ENCODE assay signal across 8 mouse cellular contexts in genomic region chr1:171288328-171288727, GRCm38 (mm10). TPM values are rescaled to one million over a fixed set of nuclear protein-coding genes. Genes with fewer than 3 reads are reported as not detected.
A peak's percentile ranks its signal among the peaks of the same experiment; 100 is the strongest.
DNase-seq lines count a peak whose midpoint lies in the region; ATAC-seq lines count a peak whose summit lies in the region.

No protein-coding gene starts in this region.

- no peak for ATAC-seq in lung, embryonic 15.5 days (ENCODE audit: borderline replicate concordance, extremely low read depth, low FRiP score, low TSS enrichment)
- no peak for ATAC-seq in neural tube, embryonic 15.5 days (ENCODE audit: low FRiP score)

- H3K27me3 ChIP-seq in lung, embryonic 15.5 days: no peaks in the 10 kb centered on the region
- no peaks in the 10 kb centered on the region for H3K27me3 ChIP-seq in limb, embryonic 10.5 days (ENCODE audit: low read depth, poor library complexity, severe bottlenecking)
- H3K27me3 ChIP-seq in neural tube, embryonic 15.5 days (replicated peaks): no peaks in the 10 kb centered on the region

- peak overlapping the region; percentile 41; the same call in 1 of the 2 replicates for H3K9ac ChIP-seq in lung, embryonic 15.5 days
- H3K9ac ChIP-seq in neural tube, embryonic 15.5 days (replicated peaks): no peak overlapping the region

- intact Hi-C loops in left cerebral cortex, postnatal 10 days (cut with DNase I): no loop called here

- peaks cover 49% of the 10 kb centered on the region for H3K36me3 ChIP-seq in lung, embryonic 15.5 days
- H3K36me3 ChIP-seq in limb, embryonic 10.5 days: peaks cover 61% of the 10 kb centered on the region
- peaks cover 38% of the 10 kb centered on the region for H3K36me3 ChIP-seq in neural tube, embryonic 15.5 days

- peak; percentile 20 for DNase-seq in cerebellum, adult 8-10 months
- DNase-seq in cerebellum, postnatal 10 days: no peak
- no peak for DNase-seq in lung, postnatal 25 days (ENCODE audit: low spot score)
- DNase-seq in limb, embryonic 10.5 days (ENCODE audit: low spot score): no peak
- no peak for DNase-seq in adipocyte (ENCODE audit: low spot score)
- no peak for DNase-seq in left cerebral cortex, postnatal 10 days (ENCODE audit: extremely low spot score in 1 of 2, low spot score in 2 of 2)

- 64% methylated on average over 4 of the region's 4 CpGs for WGBS in lung, embryonic 15.5 days
- 58% methylated on average over 4 of the region's 4 CpGs for WGBS in limb, embryonic 10.5 days
- WGBS in neural tube, embryonic 15.5 days: 66% methylated on average over 4 of the region's 4 CpGs

- H3K27ac ChIP-seq in lung, embryonic 15.5 days: peak overlapping the region; percentile 57; the same call in 1 of the 2 replicates
- peak overlapping the region; percentile 99 for H3K27ac ChIP-seq in limb, embryonic 10.5 days
- peak overlapping the region; percentile 93 for H3K27ac ChIP-seq in neural tube, embryonic 15.5 days (replicated peaks)

- H3K9me3 ChIP-seq in lung, embryonic 15.5 days: no peaks in the 10 kb centered on the region
- H3K9me3 ChIP-seq in limb, embryonic 10.5 days (replicated peaks): no peaks in the 10 kb centered on the region
- H3K9me3 ChIP-seq in neural tube, embryonic 15.5 days (replicated peaks): no peaks in the 10 kb centered on the region

- H3K4me3 ChIP-seq in lung, embryonic 15.5 days: peak overlapping the region; percentile 99
- H3K4me3 ChIP-seq in limb, embryonic 10.5 days: peak overlapping the region; percentile 96
- peak overlapping the region; percentile 81 for H3K4me3 ChIP-seq in neural tube, embryonic 15.5 days (replicated peaks)

- peaks cover 21% of the 10 kb centered on the region for H3K4me1 ChIP-seq in lung, embryonic 15.5 days
- peaks cover 27% of the 10 kb centered on the region for H3K4me1 ChIP-seq in limb, embryonic 10.5 days
- H3K4me1 ChIP-seq in neural tube, embryonic 15.5 days: peaks cover 44% of the 10 kb centered on the region

- H3K4me2 ChIP-seq in lung, embryonic 15.5 days: peak overlapping the region; percentile 69
- peak overlapping the region; percentile 69 for H3K4me2 ChIP-seq in neural tube, embryonic 15.5 days

RNA-seq across cellular contexts. Expression of gene Usp21, which starts 0.5 kb away (rescaled TPM):
- 84.4 and 89.7 TPM in 2 replicates for polyA plus RNA-seq in lung, embryonic 15.5 days (2015; fragmentation: Nextera tagmentation; extraction: Ambion mirVana)
- polyA plus RNA-seq in limb, embryonic 10.5 days (2016; fragmentation: Nextera tagmentation; extraction: Ambion mirVana): 107 and 125 TPM in 2 replicates
- polyA plus RNA-seq in neural tube, embryonic 15.5 days (2015; fragmentation: Nextera tagmentation; extraction: Ambion mirVana): 87.4 and 91.6 TPM in 2 replicates
- total RNA-seq in left cerebral cortex, postnatal 10 days (2021): 10 to 100 TPM; 51.5 to 53.4 TPM

RNA-seq across cellular contexts. Expression of gene Ufc1, which starts 6.5 kb away (rescaled TPM):
- polyA plus RNA-seq in lung, embryonic 15.5 days (2015; fragmentation: Nextera tagmentation; extraction: Ambion mirVana): 105 and 109 TPM in 2 replicates
- 99.6 and 101 TPM in 2 replicates for polyA plus RNA-seq in limb, embryonic 10.5 days (2016; fragmentation: Nextera tagmentation; extraction: Ambion mirVana)
- 115 and 119 TPM in 2 replicates for polyA plus RNA-seq in neural tube, embryonic 15.5 days (2015; fragmentation: Nextera tagmentation; extraction: Ambion mirVana)
- total RNA-seq in left cerebral cortex, postnatal 10 days (2021): 100 to 1,000 TPM; 110 to 114 TPM

RNA-seq across cellular contexts. Expression of gene Ppox, which starts 7.3 kb away (rescaled TPM):
- polyA plus RNA-seq in lung, embryonic 15.5 days (2015; fragmentation: Nextera tagmentation; extraction: Ambion mirVana): 49.3 and 50.6 TPM in 2 replicates
- polyA plus RNA-seq in limb, embryonic 10.5 days (2016; fragmentation: Nextera tagmentation; extraction: Ambion mirVana): 48.4 and 62.3 TPM in 2 replicates
- 42.7 and 48.0 TPM in 2 replicates for polyA plus RNA-seq in neural tube, embryonic 15.5 days (2015; fragmentation: Nextera tagmentation; extraction: Ambion mirVana)
- 10 to 100 TPM; 20.4 to 21.8 TPM for total RNA-seq in left cerebral cortex, postnatal 10 days (2021)

RNA-seq across cellular contexts. Expression of gene B4galt3, which starts 18.2 kb away (rescaled TPM):
- polyA plus RNA-seq in lung, embryonic 15.5 days (2015; fragmentation: Nextera tagmentation; extraction: Ambion mirVana): 81.2 and 87.2 TPM in 2 replicates
- polyA plus RNA-seq in limb, embryonic 10.5 days (2016; fragmentation: Nextera tagmentation; extraction: Ambion mirVana): 69.0 and 75.1 TPM in 2 replicates
- 90.6 and 97.6 TPM in 2 replicates for polyA plus RNA-seq in neural tube, embryonic 15.5 days (2015; fragmentation: Nextera tagmentation; extraction: Ambion mirVana)
- 10 to 100 TPM; 59.7 to 64.1 TPM for total RNA-seq in left cerebral cortex, postnatal 10 days (2021)

RNA-seq across cellular contexts. Expression of gene Ndufs2, which starts 37.1 kb away (rescaled TPM):
- 241 and 266 TPM in 2 replicates for polyA plus RNA-seq in lung, embryonic 15.5 days (2015; fragmentation: Nextera tagmentation; extraction: Ambion mirVana)
- polyA plus RNA-seq in limb, embryonic 10.5 days (2016; fragmentation: Nextera tagmentation; extraction: Ambion mirVana): 308 and 312 TPM in 2 replicates
- polyA plus RNA-seq in neural tube, embryonic 15.5 days (2015; fragmentation: Nextera tagmentation; extraction: Ambion mirVana): 237 and 260 TPM in 2 replicates
- 100 to 1,000 TPM; 243 to 255 TPM for total RNA-seq in left cerebral cortex, postnatal 10 days (2021)
